Mouse (Mus musculus) heart, postnatal 10 days (tissue): Measurements from ENCODE around the gene Apbb1ip. TPM values are rescaled to one million over a fixed set of nuclear protein-coding genes. Genes with fewer than 3 reads are reported as not detected.

ENCODE experiments used
- DNase-seq, 2 experiments: peaks; one replicate each; pipeline ENCODE4 v3.0.0; 2021
- intact Hi-C: fragments of 180-260 bp; cut with DNase I; formaldehyde crosslinking; loops from one replicate; pipeline ENCODE4 v1.15.1; 2025
- total RNA-seq, 2 experiments: library from RNA; stranded (reverse); gene quantifications; 2 replicates each; pipeline ENCODE4 v1.2.3; 2021

Gene Apbb1ip
- total RNA-seq, 2 experiments from 2014 or later: 3.0 to 3.2 TPM

- intact Hi-C loops: loop anchor here (5.0 kb wide), 1 partner anchor 154 kb away; no protein-coding TSS in a partner anchor
- DNase-seq: no peak
Observed at GRCm38 (mm10) chr2:22918651-22919050, 144.8 kb downstream of the Apbb1ip start.

Other genes starting within 250 kb of the Apbb1ip start
- under 1 TPM in 1 of 2 experiments, not detected in 1; 0.14 TPM for gene Gad2, start 151.9 kb upstream of the Apbb1ip start, total RNA-seq
- gene Pdss1, start 121.4 kb downstream of the Apbb1ip start, total RNA-seq: 10 to 100 TPM; 32.6 to 34.0 TPM